Mouse (Mus musculus) Patski (cell line): ENCODE data around the gene Hibch. TPM values are rescaled to one million over a fixed set of nuclear protein-coding genes. Genes with fewer than 3 reads are reported as not detected.
"Not testable (repeated sequence)": the region's sequence is repeated elsewhere in the genome, so short reads cannot be mapped to it uniquely, and the experiment has no call there.

Experiments
- ATAC-seq: fragments of 100-300 bp; one replicate; pipeline ENCODE4 v1.8.0; 2021
- CTCF ChIA-PET: fragments of 350-600 bp; sonication (Branson Sonifier 250); formaldehyde crosslinking; loops from one replicate; lab custom pipeline; 2022; ENCODE audit warnings: inconsistent platforms; lab: Charles Lee
- POLR2A ChIA-PET: fragments of 350-600 bp; sonication (Branson Sonifier 250); formaldehyde crosslinking; loops from one replicate; lab custom pipeline; 2022; ENCODE audit warnings: antibody characterized with exemption, inconsistent platforms; lab: Charles Lee
- DNase-seq: peaks from one replicate; pipeline ENCODE4 v3.0.0-alpha.2; 2011; ENCODE audit warnings: low read depth, low spot score
- H3K27me3 ChIP-seq: fragments of 371-371 bp; one replicate; pipeline ENCODE4 v1.5.1; 2021
- CTCF ChIP-seq: fragments of 100-300 bp; IDR thresholded peaks from one replicate; pipeline ENCODE4 v1.5.1; 2021
- in situ Hi-C: fragments of 300-500 bp; cut with MboI; formaldehyde crosslinking; loops from 3 replicates; pipeline ENCODE4 v1.11.1; 2018; ENCODE audit warnings: low pct_unique_long_range_greater_than_20kb, mixed read lengths
- polyA plus RNA-seq: library from polyadenylated mRNA; unstranded; gene quantifications from one replicate; pipeline ENCODE4 v1.2.3, GENCODE M21; 2021

The Hibch gene
- polyA plus RNA-seq, 1 experiment from 2014 or later = 40.1 TPM

- CTCF ChIA-PET = interaction anchor here (0.7 to 1.2 kb wide), 2 partner anchors 11 to 17 kb away, joined by 3 read pairs; no protein-coding TSS in a partner anchor
- no peak for TF ChIP-seq CTCF
- DNase-seq (no peak), ATAC-seq (no peak)
- POLR2A ChIA-PET = no interaction called here
- in situ Hi-C loops = no loop called here
- H3K27me3 ChIP-seq = no peaks in the 10 kb centered on the region
Observed at GRCm38 (mm10) chr1:52866007-52866406, 21.3 kb downstream of the Hibch start.

- ATAC-seq = no peak
- no peak for DNase-seq
- TF ChIP-seq CTCF = no peak
- ChIA-PET CTCF (interaction anchor here (0.5 to 0.6 kb wide), 2 partner anchors 36 to 1009 kb away, joined by 3 to 4 read pairs; no protein-coding TSS in a partner anchor), POLR2A (no interaction called here)
- in situ Hi-C loops = no loop called here
- no peaks in the 10 kb centered on the region for H3K27me3 ChIP-seq
Observed at GRCm38 (mm10) chr1:52867876-52868275, 23.1 kb downstream of the Hibch start.

GRCm38 (mm10) chr1:52884208-52884607 lies 39.5 kb downstream of the Hibch start:
- no peaks in the 10 kb centered on the region for H3K27me3 ChIP-seq
- TF ChIP-seq CTCF = no peak
- no peak for ATAC-seq
- POLR2A ChIA-PET = interaction anchor here (0.7 kb wide), 1 partner anchor 77 kb away, joined by 3 read pairs; no protein-coding TSS in a partner anchor
- CTCF ChIA-PET = no interaction called here
- in situ Hi-C loops = no loop called here
- DNase-seq = no peak

GRCm38 (mm10) chr1:52909783-52910182 lies 65.1 kb downstream of the Hibch start:
- no peak for ATAC-seq
- in situ Hi-C loops = no loop called here
- no peak for DNase-seq
- ChIA-PET POLR2A (no interaction called here), CTCF (interaction anchor here (0.9 to 1.3 kb wide), 2 partner anchors 10 to 27 kb away, joined by 3 read pairs; no protein-coding TSS in a partner anchor)
- no peaks in the 10 kb centered on the region for H3K27me3 ChIP-seq
- TF ChIP-seq CTCF = no peak

GRCm38 (mm10) chr1:52916655-52917054 lies 71.9 kb downstream of the Hibch start:
- no peak for DNase-seq
- ChIA-PET CTCF (no interaction called here), POLR2A (no interaction called here)
- no peaks in the 10 kb centered on the region for H3K27me3 ChIP-seq
- in situ Hi-C loops = no loop called here
- no peak for ATAC-seq
- TF ChIP-seq CTCF = no peak

GRCm38 (mm10) chr1:52918897-52919296 lies 74.2 kb downstream of the Hibch start:
- DNase-seq, POLR2A ChIA-PET, H3K27me3 ChIP-seq, in situ Hi-C loops, ATAC-seq, CTCF ChIA-PET: not testable (repeated sequence)

GRCm38 (mm10) chr1:52924482-52924881 lies 79.8 kb downstream of the Hibch start:
- in situ Hi-C loops, POLR2A ChIA-PET: not testable (repeated sequence)

GRCm38 (mm10) chr1:52934494-52934893 lies 89.8 kb downstream of the Hibch start:
- DNase-seq (no peak), ATAC-seq (no peak)
- TF ChIP-seq CTCF = no peak
- in situ Hi-C loops = no loop called here
- peaks cover 16% of the 10 kb centered on the region for H3K27me3 ChIP-seq
- ChIA-PET CTCF (interaction anchor here (1.7 kb wide), 1 partner anchor 13 kb away, joined by 6 read pairs; no protein-coding TSS in a partner anchor), POLR2A (no interaction called here)

More at GRCm38 (mm10) chr1:52924482-52924881, 79.8 kb downstream of the Hibch start:
- H3K27me3 ChIP-seq, DNase-seq, ATAC-seq, CTCF ChIA-PET: not testable (repeated sequence)

- POLR2A ChIA-PET = no interaction called here
- in situ Hi-C loops = no loop called here
Observed at GRCm38 (mm10) chr1:52939021-52939420, 94.3 kb downstream of the Hibch start.

GRCm38 (mm10) chr1:52947895-52948294 lies 103.2 kb downstream of the Hibch start:
- DNase-seq (no peak), ATAC-seq (no peak)
- ChIA-PET CTCF (interaction anchor here (0.8 to 2.0 kb wide), 2 partner anchors 14 kb away, joined by 3 to 6 read pairs; no protein-coding TSS in a partner anchor), POLR2A (no interaction called here)
- in situ Hi-C loops = no loop called here
- no peak for TF ChIP-seq CTCF
- H3K27me3 ChIP-seq = peaks cover 14% of the 10 kb centered on the region

More at GRCm38 (mm10) chr1:52939021-52939420, 94.3 kb downstream of the Hibch start:
- H3K27me3 ChIP-seq = peaks cover 12% of the 10 kb centered on the region
- ATAC-seq = no peak
- CTCF ChIA-PET = no interaction called here
- TF ChIP-seq CTCF = no peak
- no peak for DNase-seq

- ChIA-PET CTCF (interaction anchor here (1.0 to 2.0 kb wide), 3 partner anchors 9 to 15 kb away, joined by 3 to 7 read pairs (median 4); no protein-coding TSS in a partner anchor), POLR2A (no interaction called here)
- no peak for TF ChIP-seq CTCF
- ATAC-seq = no peak
- H3K27me3 ChIP-seq = peaks cover 14% of the 10 kb centered on the region
- no peak for DNase-seq
- in situ Hi-C loops = loop anchor here (10.0 kb wide), 1 partner anchor 307 kb away; no protein-coding TSS in a partner anchor
Observed at GRCm38 (mm10) chr1:52951146-52951868, 106.6 kb downstream of the Hibch start.
